In genomic region chr2:105244733-105245132, GRCm38 (mm10) we compare ENCODE assay signal across 30 mouse cellular contexts. TPM values are rescaled to one million over a fixed set of nuclear protein-coding genes. Genes with fewer than 3 reads are reported as not detected.
DNase-seq lines count a peak whose midpoint lies in the region; ATAC-seq and TF ChIP-seq lines count a peak whose summit lies in the region.
"Had no signal": no experiment of that assay in that cellular context is flagged by ENCODE, and none has a peak within 500 bp of the region (broad histone marks: within the 10 kb centered on the region; RNA-seq: fewer than 3 reads in every experiment).

No protein-coding gene starts in this region.

- no peaks in the 10 kb centered on the region for H3K27me3 ChIP-seq in limb, embryonic 14.5 days (ENCODE audit: control insufficient read depth, insufficient read depth, low read length)
- H3K27me3 ChIP-seq: embryonic facial prominence, embryonic 13.5 days; forebrain, embryonic 13.5 days; heart, embryonic 12.5 days; heart, embryonic 15.5 days had no signal

- no peak overlapping the region for H3K4me2 ChIP-seq in limb, embryonic 14.5 days (replicated peaks; ENCODE audit: low read depth, low read length, severe bottlenecking)
- H3K4me2 ChIP-seq: embryonic facial prominence, embryonic 13.5 days; forebrain, embryonic 13.5 days; heart, embryonic 12.5 days; heart, embryonic 15.5 days; hindbrain, embryonic 14.5 days had no signal

- no peak overlapping the region for H3K27ac ChIP-seq in limb, embryonic 14.5 days (replicated peaks; ENCODE audit: low read depth, low read length)
- H3K27ac ChIP-seq: embryonic facial prominence, embryonic 13.5 days; forebrain, embryonic 10.5 days; forebrain, embryonic 13.5 days; heart, embryonic 15.5 days; hindbrain, embryonic 14.5 days; hindbrain, postnatal 0 days had no signal

- WGBS in limb, embryonic 14.5 days: 49% methylated on average over 13 of the region's 13 CpGs

- no peak overlapping the region for H3K9ac ChIP-seq in limb, embryonic 14.5 days (ENCODE audit: low read depth, low read length, severe bottlenecking)
- H3K9ac ChIP-seq: embryonic facial prominence, embryonic 13.5 days; forebrain, embryonic 13.5 days; heart, embryonic 12.5 days; heart, embryonic 15.5 days; hindbrain, embryonic 14.5 days had no signal

- DNase-seq in left cerebral cortex, adult 11 months (ENCODE audit: low spot score): peak; percentile 3
- DNase-seq in left cerebral cortex, adult 18-20 months (ENCODE audit: low spot score in 2 of 2): no peak
- DNase-seq in right cerebral cortex, adult 18-20 months: peak; percentile 18
- DNase-seq in right cerebral cortex, adult 2 months (ENCODE audit: low spot score in 2 of 2): no peak
- DNase-seq in limb, embryonic 14.5 days (ENCODE audit: low spot score): no peak
- DNase-seq in T-cell, adult 2 months (ENCODE audit: low spot score): no peak
- DNase-seq: adrenal gland, adult 8-10 months; adrenal gland, postnatal 25 days; cerebellum, adult 18-20 months; cerebellum, adult 9-10 months; cerebellum, postnatal 14 days; gastrocnemius, postnatal 25 days; heart, adult 18-20 months; heart, postnatal 14 days; heart, postnatal 4 days had no signal

- H3K36me3 ChIP-seq in limb, embryonic 14.5 days (ENCODE audit: control insufficient read depth, insufficient read depth, low read length): no peaks in the 10 kb centered on the region
- H3K36me3 ChIP-seq: embryonic facial prominence, embryonic 13.5 days; forebrain, embryonic 10.5 days; heart, embryonic 12.5 days; heart, embryonic 15.5 days had no signal

- ATAC-seq in limb, embryonic 14.5 days (ENCODE audit: low FRiP score, low read depth): peak; percentile 77
- ATAC-seq: activated CD4-positive, CD25-positive, alpha-beta regulatory T cell, adult 4 months; CD4-positive, CD25-positive, alpha-beta regulatory T cell, adult 4 months; forebrain, embryonic 13.5 days; forebrain, embryonic 16.5 days; hindbrain, postnatal 0 days; inflammation-experienced regulatory T-cells, adult 6 months had no signal

- H3K9me3 ChIP-seq in limb, embryonic 14.5 days (ENCODE audit: control insufficient read depth, low read length): no peaks in the 10 kb centered on the region
- H3K9me3 ChIP-seq: embryonic facial prominence, embryonic 13.5 days; forebrain, embryonic 10.5 days; forebrain, embryonic 13.5 days; heart, embryonic 12.5 days; heart, embryonic 15.5 days had no signal

- TF ChIP-seq POLR2A in limb, embryonic 14.5 days (IDR thresholded peaks at IDR 0.05; ENCODE audit: borderline replicate concordance, extremely low read depth, insufficient read depth, insufficient read length): no peak

- no peak overlapping the region for H3K4me3 ChIP-seq in limb, embryonic 14.5 days (replicated peaks; ENCODE audit: low read length)
- H3K4me3 ChIP-seq: embryonic facial prominence, embryonic 13.5 days; forebrain, embryonic 10.5 days; forebrain, embryonic 13.5 days; heart, embryonic 12.5 days; heart, embryonic 15.5 days had no signal

- 0 out of 2 replicates have a peak, but pooled peaks cover 2% of the 10 kb centered on the region for H3K4me1 ChIP-seq in limb, embryonic 14.5 days (ENCODE audit: control insufficient read depth, insufficient read depth, low read length)
- H3K4me1 ChIP-seq: embryonic facial prominence, embryonic 13.5 days; forebrain, embryonic 10.5 days; forebrain, embryonic 13.5 days; heart, embryonic 12.5 days; heart, embryonic 15.5 days had no signal

RNA-seq across cellular contexts. Expression of gene Them7, which starts 20.6 kb away (rescaled TPM):
- total RNA-seq in left cerebral cortex, adult 18-20 months (2021): not detected
- 0.51 and 0.63 TPM in 2 replicates for polyA plus RNA-seq in limb, embryonic 14.5 days (2012; rRNA removed)
- polyA plus RNA-seq in limb, embryonic 14.5 days (2014; fragmentation: Nextera tagmentation; extraction: Ambion mirVana): 0.94 and 1.1 TPM in 2 replicates
- total RNA-seq: gastrocnemius, adult 8-10 months; gastrocnemius, postnatal 25 days; hindbrain, postnatal 0 days; MEL had no signal
- polyA plus RNA-seq: activated CD4-positive, CD25-positive, alpha-beta regulatory T cell, adult 4 months; C2C12; CD4-positive, CD25-positive, alpha-beta regulatory T cell, adult 4 months; forebrain, embryonic 13.5 days; forebrain, embryonic 16.5 days; frontal cortex, adult 2 months; hindbrain, embryonic 14.5 days; inflammation-experienced regulatory T-cells, adult 6 months had no signal

Comparison
In these comparisons a context has a peak if more than half of its experiments do, and no peak if none do; other contexts are left out.
1. DNase-seq: peak in left cerebral cortex, adult 11 months (single experiment) and right cerebral cortex, adult 18-20 months (single experiment); none in left cerebral cortex, adult 18-20 months (0 of 2), right cerebral cortex, adult 2 months (0 of 2), limb, embryonic 14.5 days (single experiment) and T-cell, adult 2 months (single experiment).